Mouse (Mus musculus) forebrain, postnatal 0 days (tissue): ENCODE results near the gene Rnase4. TPM values are rescaled to one million over a fixed set of nuclear protein-coding genes. Genes with fewer than 3 reads are reported as not detected.
A peak's percentile ranks its signal among the peaks of the same experiment; 100 is the strongest.

ENCODE experiments used
- ATAC-seq: fragments of 200-750 bp; cut with Nextera tagmentation; 2 replicates; pipeline ENCODE4 v1.8.0; 2017; ENCODE audit warnings: mild to moderate bottlenecking, moderate library complexity
- DNase-seq: peaks from one replicate; pipeline ENCODE4 v3.0.0-alpha.2; 2015
- H3K27ac ChIP-seq: fragments of 300-500 bp; sonication (generic); 2 replicates; pipeline ENCODE4 v1.5.1; 2014; ENCODE audit warnings: low read depth, mild to moderate bottlenecking, antibody characterized with exemption, low read length, moderate library complexity, mixed read lengths
- H3K27me3 ChIP-seq: fragments of 300-500 bp; sonication (generic); 2 replicates; pipeline ENCODE4 v1.6.1; 2014; ENCODE audit warnings: mild to moderate bottlenecking, low read length, mixed read lengths; ENCODE audit not compliant: insufficient read depth
- H3K36me3 ChIP-seq: fragments of 300-500 bp; sonication (generic); 2 replicates; pipeline ENCODE4 v1.6.1; 2014; ENCODE audit warnings: mild to moderate bottlenecking, moderate library complexity; ENCODE audit not compliant: insufficient read depth
- H3K4me1 ChIP-seq: fragments of 300-500 bp; sonication (generic); 2 replicates; pipeline ENCODE4 v1.6.1; 2014; ENCODE audit warnings: antibody characterized with exemption; ENCODE audit not compliant: insufficient read depth
- H3K4me2 ChIP-seq: fragments of 300-500 bp; sonication (generic); 2 replicates; pipeline ENCODE4 v1.6.1; 2014; ENCODE audit warnings: low read depth, mild to moderate bottlenecking, moderate library complexity
- H3K4me3 ChIP-seq: fragments of 300-500 bp; sonication (generic); 2 replicates; pipeline ENCODE4 v1.5.1; 2014; ENCODE audit warnings: low read depth, low read length, mixed read lengths
- H3K9ac ChIP-seq: fragments of 300-500 bp; sonication (generic); 2 replicates; pipeline ENCODE4 v1.6.1; 2014; ENCODE audit warnings: mild to moderate bottlenecking
- H3K9me3 ChIP-seq: fragments of 300-500 bp; sonication (generic); 2 replicates; pipeline ENCODE4 v1.6.1; 2016; ENCODE audit warnings: low read length
- CTCF ChIP-seq: sonication (generic); IDR thresholded peaks from 2 replicates; pipeline ENCODE4 v1.5.1; 2016; ENCODE audit warnings: antibody characterized with exemption, control low read depth, low read depth
- WGBS: fragments of 180-500 bp; shearing (Covaris S2); extraction: QIAGEN DNeasy Blood & Tissue Kit; methylation state at CpG from one replicate; pipeline ENCODE4 v1.1.7; 2014; 5-methylcytosine and 5-hydroxymethylcytosine counted together
- polyA plus RNA-seq: library from polyadenylated mRNA; unstranded; fragments of >200 nt; fragmentation: Nextera tagmentation; extraction: Ambion mirVana; gene quantifications from 2 replicates; pipeline ENCODE4 v1.2.1, GENCODE M21; 2015
- total RNA-seq: library from RNA; depleted of rRNA; stranded (reverse); fragments of >200 nt; gene quantifications from 2 replicates; pipeline ENCODE4 v1.2.3, GENCODE M21; 2014

Gene Rnase4
- total and polyA plus RNA-seq, 2 experiments from 2014 or later: 16.3 to 27.7 TPM

- ATAC-seq: no peak
- no peak overlapping the region for H3K4me2 ChIP-seq
- 86% methylated on average over 9 of the region's 9 CpGs for WGBS
- no peak overlapping the region for H3K4me3 ChIP-seq
- 0 out of 2 replicates have a peak, but pooled peaks cover 6% of the 10 kb centered on the region for H3K9me3 ChIP-seq
- H3K4me1 ChIP-seq: no peaks in the 10 kb centered on the region
- H3K27me3 ChIP-seq: no peaks in the 10 kb centered on the region
- TF ChIP-seq CTCF: no peak
- H3K27ac ChIP-seq: no peak overlapping the region
- no peaks in the 10 kb centered on the region for H3K36me3 ChIP-seq
- H3K9ac ChIP-seq: no peak overlapping the region
- DNase-seq: no peak
Observed at GRCm38 (mm10) chr14:51128775-51129623, 38.1 kb downstream of the Rnase4 start.

DNA sequence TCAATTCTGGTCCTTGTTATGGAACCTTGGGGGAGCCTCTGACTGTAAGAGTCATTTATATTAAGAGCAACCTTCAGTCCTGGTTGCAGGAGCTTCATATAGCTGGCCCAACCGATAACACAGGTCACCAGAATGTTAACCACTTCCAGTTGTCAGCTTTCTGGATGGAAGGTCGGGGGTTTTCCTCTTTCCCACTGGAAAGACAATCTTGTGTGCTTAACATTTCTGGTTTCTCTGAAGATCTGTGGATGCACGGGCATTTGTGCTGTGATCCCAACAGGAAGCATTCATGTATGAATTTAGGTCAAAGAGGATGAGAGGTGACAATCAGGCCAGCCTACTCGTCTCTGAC lies 38.7 kb downstream of the Rnase4 start:
- Histone ChIP-seq H3K9ac (no peak overlapping the region), H3K4me1 (no peaks in the 10 kb centered on the region), H3K27me3 (no peaks in the 10 kb centered on the region), H3K36me3 (no peaks in the 10 kb centered on the region), H3K4me3 (no peak overlapping the region), H3K9me3 (0 out of 2 replicates have a peak, but pooled peaks cover 6% of the 10 kb centered on the region), H3K27ac (no peak overlapping the region), H3K4me2 (no peak overlapping the region)
- WGBS: 83% methylated on average over 4 of the region's 4 CpGs
- ATAC-seq: no peak
- TF ChIP-seq CTCF: no peak
- no peak for DNase-seq

DNA sequence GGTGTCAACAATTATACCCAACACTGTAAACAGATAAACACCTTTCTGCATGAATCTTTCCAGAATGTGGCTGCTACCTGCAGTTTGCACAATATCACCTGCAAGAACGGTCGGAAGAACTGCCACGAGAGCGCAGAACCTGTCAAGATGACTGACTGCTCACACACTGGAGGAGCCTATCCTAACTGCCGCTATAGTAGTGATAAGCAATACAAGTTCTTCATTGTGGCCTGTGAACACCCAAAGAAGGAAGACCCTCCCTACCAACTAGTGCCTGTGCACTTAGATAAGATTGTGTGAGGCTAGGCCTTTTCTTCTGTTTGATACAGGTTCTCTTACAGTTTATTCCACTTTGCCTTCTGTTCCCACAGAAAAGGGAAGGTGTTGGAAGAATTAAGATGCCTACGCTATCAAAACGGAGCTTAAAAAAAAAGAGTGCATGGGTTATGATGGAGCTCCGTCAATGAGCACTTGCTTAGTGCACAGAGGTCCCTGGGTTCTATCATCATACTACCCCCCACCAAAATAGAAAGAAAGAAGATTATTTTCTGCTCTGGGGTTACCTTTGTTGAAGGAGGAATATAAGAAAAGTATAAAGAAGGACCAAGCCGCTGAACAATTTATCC lies 39.6 kb downstream of the Rnase4 start:
- 92% methylated on average over 9 of the region's 9 CpGs for WGBS
- no peak overlapping the region for H3K27ac ChIP-seq
- no peaks in the 10 kb centered on the region for H3K27me3 ChIP-seq
- TF ChIP-seq CTCF: no peak
- no peaks in the 10 kb centered on the region for H3K36me3 ChIP-seq
- ATAC-seq (no peak), DNase-seq (no peak)
- H3K4me3 ChIP-seq: no peak overlapping the region
- H3K4me2 ChIP-seq: no peak overlapping the region
- H3K9ac ChIP-seq: no peak overlapping the region
- H3K9me3 ChIP-seq: 0 out of 2 replicates have a peak, but pooled peaks cover 6% of the 10 kb centered on the region
- H3K4me1 ChIP-seq: no peaks in the 10 kb centered on the region

DNA sequence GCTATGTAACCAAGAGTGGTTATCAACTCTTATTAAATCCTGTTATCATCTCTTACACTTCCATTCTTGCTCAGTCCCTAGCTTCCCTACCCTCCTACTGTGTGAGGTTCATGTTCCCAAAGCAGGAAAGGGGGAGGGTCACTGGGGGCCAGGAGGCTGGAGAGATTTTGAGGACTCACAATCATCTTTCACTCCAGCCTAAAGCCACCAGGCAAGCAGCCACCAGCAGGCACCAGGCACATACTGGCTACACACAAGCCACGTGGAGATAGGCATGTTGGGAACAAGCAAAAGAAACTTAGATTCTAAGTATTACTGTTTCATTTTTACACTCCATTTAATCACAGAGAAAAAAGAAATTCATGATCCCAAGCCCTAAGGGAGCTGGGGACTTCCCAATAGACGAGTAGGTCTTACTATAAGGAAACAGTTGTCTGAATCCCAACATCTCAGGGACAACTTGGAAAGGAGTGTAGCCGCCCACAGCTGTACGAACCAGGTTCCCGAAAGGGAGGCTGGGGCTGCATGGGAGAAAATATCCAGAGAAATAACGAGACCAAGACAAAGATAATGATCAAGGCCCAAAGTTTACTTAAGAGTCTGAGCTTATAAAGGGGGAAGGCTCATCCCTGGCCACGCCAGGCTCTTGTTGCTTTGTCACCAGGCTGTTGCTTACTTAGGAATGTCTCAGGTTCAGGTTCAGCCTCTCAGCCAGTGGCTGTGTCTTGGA lies 40.4 kb downstream of the Rnase4 start:
- no peak overlapping the region for H3K9ac ChIP-seq
- H3K4me1 ChIP-seq: no peaks in the 10 kb centered on the region
- no peak for TF ChIP-seq CTCF
- H3K27ac ChIP-seq: no peak overlapping the region
- H3K27me3 ChIP-seq: no peaks in the 10 kb centered on the region
- no peak overlapping the region for H3K4me3 ChIP-seq
- no peaks in the 10 kb centered on the region for H3K9me3 ChIP-seq
- ATAC-seq: no peak
- no peaks in the 10 kb centered on the region for H3K36me3 ChIP-seq
- no peak overlapping the region for H3K4me2 ChIP-seq
- no peak for DNase-seq
- WGBS: 76% methylated on average over 7 of the region's 7 CpGs

- Histone ChIP-seq H3K9me3 (no peaks in the 10 kb centered on the region), H3K4me3 (no peak overlapping the region), H3K9ac (no peak overlapping the region), H3K4me2 (no peak overlapping the region), H3K4me1 (no peaks in the 10 kb centered on the region), H3K36me3 (no peaks in the 10 kb centered on the region), H3K27ac (no peak overlapping the region), H3K27me3 (no peaks in the 10 kb centered on the region)
- 87% methylated on average over 4 of the region's 4 CpGs for WGBS
- DNase-seq (no peak), ATAC-seq (no peak)
- no peak for TF ChIP-seq CTCF
Observed at GRCm38 (mm10) chr14:51132372-51132771, 41.5 kb downstream of the Rnase4 start.

DNA sequence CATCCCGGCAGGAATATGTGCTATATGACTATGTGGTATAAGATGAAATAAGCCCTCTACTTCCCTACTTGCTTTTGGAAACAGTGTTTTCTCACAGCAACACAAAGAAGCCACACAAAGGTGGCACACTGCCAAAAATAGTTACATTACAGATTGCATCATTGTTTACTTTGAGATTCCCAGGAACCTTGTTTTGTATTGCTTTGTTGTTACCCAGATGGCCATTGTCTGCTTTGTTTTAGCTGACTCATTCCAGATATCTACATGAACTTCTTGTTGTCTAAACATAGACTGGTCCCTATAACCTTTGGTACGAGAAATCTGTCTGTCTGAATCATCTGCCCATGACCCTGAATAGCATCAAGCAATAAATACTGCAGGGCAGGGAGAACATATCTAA lies 49.5 kb downstream of the Rnase4 start:
- H3K27ac ChIP-seq: no peak overlapping the region
- H3K27me3 ChIP-seq: no peaks in the 10 kb centered on the region
- no peak for TF ChIP-seq CTCF
- H3K4me2 ChIP-seq: no peak overlapping the region
- H3K36me3 ChIP-seq: no peaks in the 10 kb centered on the region
- DNase-seq (peak; percentile 8), ATAC-seq (no peak)
- H3K4me1 ChIP-seq: no peaks in the 10 kb centered on the region
- 73% methylated on average over 2 of the region's 2 CpGs for WGBS
- H3K9me3 ChIP-seq: no peaks in the 10 kb centered on the region
- H3K4me3 ChIP-seq: no peak overlapping the region
- no peak overlapping the region for H3K9ac ChIP-seq

DNA sequence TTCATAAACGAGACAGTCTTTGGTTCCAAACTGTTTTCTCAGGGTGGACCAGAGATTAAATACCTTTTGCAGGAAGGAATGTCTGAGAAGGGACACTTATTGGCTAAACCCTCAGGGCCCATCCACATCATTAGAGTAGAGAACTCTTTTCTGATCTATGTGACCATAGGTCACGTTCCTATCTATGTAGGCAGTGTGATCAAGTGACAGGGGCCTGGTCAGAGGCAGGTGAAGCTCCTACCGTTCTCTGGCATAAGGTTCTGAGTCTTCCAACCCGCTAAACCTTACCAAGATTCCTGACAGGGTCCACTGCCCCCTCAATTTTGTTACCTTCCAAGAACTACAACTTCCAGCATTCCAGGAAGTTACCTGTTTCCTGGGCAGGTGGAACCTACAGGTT lies 51.2 kb downstream of the Rnase4 start:
- 93% methylated on average over 4 of the region's 4 CpGs for WGBS
- Histone ChIP-seq H3K4me1 (no peaks in the 10 kb centered on the region), H3K36me3 (no peaks in the 10 kb centered on the region), H3K9me3 (no peaks in the 10 kb centered on the region), H3K27ac (no peak overlapping the region), H3K4me3 (no peak overlapping the region), H3K9ac (no peak overlapping the region), H3K27me3 (no peaks in the 10 kb centered on the region), H3K4me2 (no peak overlapping the region)
- TF ChIP-seq CTCF: no peak
- DNase-seq: no peak
- no peak for ATAC-seq
